Mouse (Mus musculus) hematopoietic stem cell, adult 5-6 weeks (primary cell): ENCODE measurements at regions not wholly inside any gene's neighbourhood (a gene's known extent, or its start where the extent isn't known, plus 50 kb on each side); places are given as distances from the start of the nearest gene placed in this dataset.
A peak's percentile ranks its signal among the peaks of the same experiment; 100 is the strongest.
"Not testable (repeated sequence)": the region's sequence is repeated elsewhere in the genome, so short reads cannot be mapped to it uniquely, and the experiment has no call there.

Experiments used
- ATAC-seq, 2 experiments: fragments of 125-278 bp in 1 of 2; replicated peaks in 1 of 2; 2 replicates each; pipeline ENCODE4 v1.8.0; 2016 to 2017; ENCODE audit warnings: inconsistent platforms in 2 of 2, mild to moderate bottlenecking in 2 of 2, moderate number of reproducible peaks in 2 of 2, low read depth in 1 of 2, moderate TSS enrichment in 1 of 2; ENCODE audit not compliant: low FRiP score in 2 of 2, poor library complexity in 2 of 2, severe bottlenecking in 2 of 2, insufficient read depth in 1 of 2, low TSS enrichment in 1 of 2

DNA sequence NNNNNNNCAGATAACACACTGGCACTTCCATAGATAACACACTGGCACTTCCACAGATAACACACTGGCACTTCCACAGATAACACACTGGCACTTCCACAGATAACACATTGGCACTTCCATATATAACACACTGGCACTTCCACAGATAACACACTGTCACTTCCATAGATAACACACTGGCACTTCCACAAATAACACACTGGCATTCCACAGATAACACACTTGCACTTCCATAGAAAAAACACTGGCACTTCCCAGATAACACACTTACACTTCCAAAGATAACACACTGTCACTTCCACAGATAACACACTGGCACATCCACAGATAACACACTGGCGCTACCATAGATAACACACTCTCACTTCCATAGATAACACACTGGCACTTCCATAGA, 105.7 kb upstream of the Afdn start:
- ATAC-seq: not testable (repeated sequence)

DNA sequence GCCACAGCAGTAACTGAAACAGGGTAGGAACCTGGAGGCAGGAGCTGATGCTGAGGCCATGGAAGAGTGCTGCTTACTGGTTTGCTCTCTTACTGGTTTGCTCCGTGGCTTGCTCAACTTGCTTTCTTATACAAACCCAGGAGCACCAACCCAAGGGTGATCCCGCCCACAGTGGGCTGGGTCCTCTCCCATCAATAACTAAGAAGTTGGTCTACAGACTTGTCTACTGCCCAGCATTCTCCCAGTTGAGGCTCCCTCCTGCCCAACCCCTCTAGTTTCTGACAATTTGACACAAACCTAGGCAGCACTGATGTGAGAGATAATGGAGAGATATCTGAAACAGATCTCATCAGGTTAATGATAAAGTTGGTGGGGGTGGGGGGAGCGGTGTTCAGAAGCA, 104.3 kb upstream of the Afdn start:
- ATAC-seq: no peak

DNA sequence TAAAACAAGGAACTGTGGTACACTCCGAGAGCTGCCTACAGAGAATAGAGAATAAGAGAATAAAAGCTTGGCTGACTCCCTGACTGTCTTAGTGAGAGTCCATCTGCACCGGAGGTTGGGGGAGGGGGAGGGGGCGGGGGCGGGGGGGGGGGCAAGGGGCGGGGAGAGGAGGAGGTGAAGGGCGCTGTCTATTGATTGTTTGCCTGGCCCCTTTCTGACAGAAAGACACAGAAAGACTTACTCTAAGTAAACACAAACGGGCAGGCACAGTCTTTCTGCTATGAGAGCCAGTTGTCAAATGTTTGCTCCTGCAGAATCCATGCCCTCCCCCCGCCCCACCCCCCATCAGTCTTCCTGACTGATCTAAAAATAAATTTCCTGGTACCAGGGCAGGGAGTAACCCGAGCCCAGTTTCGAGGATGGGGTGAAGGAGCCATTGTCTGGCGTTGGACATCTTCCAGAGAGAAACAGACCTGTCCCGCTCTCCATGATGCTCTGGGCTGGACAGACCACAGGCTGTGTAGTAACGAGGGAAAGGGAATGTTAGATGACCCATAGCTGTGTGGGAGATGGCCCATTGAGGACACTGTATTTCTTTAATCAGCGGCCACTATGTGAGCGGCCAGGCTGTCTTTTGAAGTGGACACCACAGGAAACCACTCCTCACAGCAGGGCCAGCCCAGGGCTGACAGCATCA, 103.7 kb upstream of the Afdn start:
- no peak for ATAC-seq

- no peak for ATAC-seq
Observed at GRCm38 (mm10) chr17:13657182-13657562, 103.2 kb upstream of the Afdn start.

GRCm38 (mm10) chr17:13657656-13658292, 102.6 kb upstream of the Afdn start:
- no peak for ATAC-seq

- no peak for ATAC-seq
Observed at GRCm38 (mm10) chr17:13658321-13658978, 101.9 kb upstream of the Afdn start.

- peak; percentile 73 for ATAC-seq
Observed at GRCm38 (mm10) chr17:13659103-13659502, 101.2 kb upstream of the Afdn start.

DNA sequence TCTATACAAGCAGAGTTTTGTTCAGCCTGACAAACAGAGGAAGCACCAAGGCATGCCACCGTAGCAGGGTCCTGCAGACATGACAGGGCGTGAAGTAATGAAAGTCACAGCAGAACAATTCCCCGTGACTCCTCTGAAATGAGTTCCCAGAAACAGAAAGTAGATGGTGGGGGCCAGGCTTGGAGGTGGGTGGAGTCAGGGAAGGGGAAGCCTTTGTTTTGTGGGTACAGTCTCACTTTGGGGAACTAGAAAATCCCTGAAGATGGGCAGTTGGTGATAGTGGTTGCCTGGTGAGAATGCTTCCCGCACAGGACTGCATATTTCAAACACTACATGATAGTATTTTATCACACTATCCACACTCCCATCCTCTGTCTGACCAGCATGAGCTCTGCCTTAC, 100.4 kb upstream of the Afdn start:
- ATAC-seq: peak; percentile 85 to 88

GRCm38 (mm10) chr17:13661023-13661422, 99.3 kb upstream of the Afdn start:
- no peak for ATAC-seq

DNA sequence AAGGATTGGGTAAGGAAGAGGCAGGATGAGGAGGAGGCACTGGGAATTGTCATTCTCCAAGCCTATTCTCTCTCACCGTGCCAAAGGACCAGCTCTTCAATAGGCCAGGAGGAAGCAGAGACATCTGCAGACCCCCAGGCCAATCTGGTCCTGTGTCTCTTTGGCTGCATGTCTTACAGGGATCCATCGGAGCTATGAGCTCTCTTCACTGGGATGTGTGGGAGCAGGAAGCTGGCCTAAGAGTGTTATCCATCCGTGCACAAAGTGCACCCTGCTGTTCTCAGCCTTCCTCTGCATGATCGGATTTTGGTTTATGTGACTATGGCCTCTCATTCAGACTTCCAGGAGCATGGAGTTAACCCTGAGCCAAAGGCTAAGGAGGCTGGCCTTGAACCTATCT, 98.2 kb upstream of the Afdn start:
- no peak for ATAC-seq
